Mouse (Mus musculus) hindbrain, postnatal 0 days (tissue): Measurements from ENCODE around the gene Camsap3. TPM values are rescaled to one million over a fixed set of nuclear protein-coding genes. Genes with fewer than 3 reads are reported as not detected.
"Not testable (repeated sequence)": the region's sequence is repeated elsewhere in the genome, so short reads cannot be mapped to it uniquely, and the experiment has no call there.

ENCODE experiments used
- ATAC-seq: fragments of 200-750 bp; cut with Nextera tagmentation; 2 replicates; pipeline ENCODE4 v1.8.0; 2017; ENCODE audit warnings: mild to moderate bottlenecking, moderate TSS enrichment, moderate library complexity
- DNase-seq: peaks from one replicate; pipeline ENCODE4 v3.0.0-alpha.2; 2015; ENCODE audit warnings: low spot score
- H3K27ac ChIP-seq: fragments of 300-500 bp; sonication (generic); 2 replicates; pipeline ENCODE4 v1.5.1; 2014; ENCODE audit warnings: mild to moderate bottlenecking
- H3K27me3 ChIP-seq: fragments of 300-500 bp; sonication (generic); 2 replicates; pipeline ENCODE4 v1.6.1; 2014; ENCODE audit warnings: low read length, mixed read lengths; ENCODE audit not compliant: insufficient read depth
- H3K36me3 ChIP-seq: fragments of 300-500 bp; sonication (generic); 2 replicates; pipeline ENCODE4 v1.6.1; 2014; ENCODE audit warnings: low read length, mixed read lengths; ENCODE audit not compliant: insufficient read depth
- H3K4me1 ChIP-seq: fragments of 300-500 bp; sonication (generic); 2 replicates; pipeline ENCODE4 v1.6.1; 2014; ENCODE audit warnings: antibody characterized with exemption, low read length, mixed read lengths; ENCODE audit not compliant: insufficient read depth
- H3K4me2 ChIP-seq: fragments of 300-500 bp; sonication (generic); 2 replicates; pipeline ENCODE4 v1.6.1; 2014; ENCODE audit warnings: low read depth, mild to moderate bottlenecking, low read length, moderate library complexity, mixed read lengths
- H3K4me3 ChIP-seq: fragments of 300-500 bp; sonication (generic); 2 replicates; pipeline ENCODE4 v1.5.1; 2014; ENCODE audit warnings: low read length
- H3K9ac ChIP-seq: fragments of 300-500 bp; sonication (generic); replicated peaks from 2 replicates; pipeline ENCODE4 v1.6.1; 2014; ENCODE audit warnings: mild to moderate bottlenecking, low read length, moderate library complexity, mixed read lengths
- H3K9me3 ChIP-seq: fragments of 300-500 bp; sonication (generic); 2 replicates; pipeline ENCODE4 v1.6.1; 2016; ENCODE audit warnings: low read length, mixed read lengths
- CTCF ChIP-seq: IDR thresholded peaks from 2 replicates; pipeline ENCODE4 v1.5.1; 2016; ENCODE audit warnings: antibody characterized with exemption, control low read depth, low read depth
- WGBS: fragments of 180-500 bp; shearing (Covaris S2); extraction: QIAGEN DNeasy Blood & Tissue Kit; methylation state at CpG from one replicate; pipeline ENCODE4 v1.1.7; 2014; 5-methylcytosine and 5-hydroxymethylcytosine counted together
- polyA plus RNA-seq: library from polyadenylated mRNA; unstranded; fragments of >200 nt; fragmentation: Nextera tagmentation; extraction: Ambion mirVana; gene quantifications from 2 replicates; pipeline ENCODE4 v1.2.1, GENCODE M21; 2015
- total RNA-seq: library from RNA; depleted of rRNA; stranded (reverse); fragments of >200 nt; gene quantifications from 2 replicates; pipeline ENCODE4 v1.2.3, GENCODE M21; 2014

The Camsap3 gene
- total and polyA plus RNA-seq, 2 experiments from 2014 or later = 39.1 to 108 TPM

DNA sequence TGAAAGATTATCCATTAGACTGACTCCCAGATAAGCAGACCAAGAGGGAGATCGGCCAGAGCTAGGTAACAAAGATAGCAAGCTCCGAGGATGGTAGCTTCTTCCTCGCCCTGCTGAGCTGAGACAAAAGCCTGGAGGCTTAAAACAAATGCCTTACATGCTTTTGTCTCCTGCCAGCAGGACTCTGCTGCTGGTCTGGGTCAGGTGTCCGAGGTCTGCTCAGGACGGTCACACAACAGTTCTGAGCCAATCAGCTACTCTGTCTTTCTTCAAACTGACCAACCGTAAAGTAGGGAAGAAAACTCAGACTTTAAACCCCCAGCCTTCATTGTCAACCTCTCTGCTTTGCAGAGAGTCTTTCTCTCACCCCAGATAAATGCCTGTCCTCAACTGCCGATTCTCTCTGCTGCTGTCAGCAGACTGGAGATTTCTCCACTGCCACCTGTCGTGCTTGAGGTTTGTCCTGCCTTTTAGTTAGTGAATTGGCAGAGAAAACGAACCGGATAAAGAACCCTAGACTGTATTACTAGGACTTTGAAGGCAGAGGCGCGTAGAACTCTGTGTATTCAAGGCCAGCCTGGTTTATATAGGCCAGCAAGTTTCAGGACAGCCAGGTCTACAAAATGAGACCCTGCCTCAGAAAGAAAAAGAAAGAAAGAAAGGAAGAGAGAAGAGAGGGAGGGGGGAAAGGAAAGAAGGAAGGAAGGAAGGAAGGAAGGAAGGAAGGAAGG is 19.3 kb upstream of the Camsap3 start, which contains the start of gene C330021F23Rik:
Gene C330021F23Rik, plus strand, starts transcription at position 350 of the 731 bp plus-strand sequence.
- 2% methylated on average over 12 of the region's 12 CpGs for WGBS
- no peaks in the 10 kb centered on the region for H3K4me1 ChIP-seq
- ATAC-seq = no peak
- H3K9me3 ChIP-seq = no peaks in the 10 kb centered on the region
- peak; percentile 14 for DNase-seq
- no peak within 1 kb of the TSS for H3K9ac ChIP-seq
- no peak within 1 kb of the TSS for H3K4me3 ChIP-seq
- TF ChIP-seq CTCF = no peak
- peak within 1 kb of the TSS; percentile 36 for H3K4me2 ChIP-seq
- H3K27ac ChIP-seq = no peak within 1 kb of the TSS
- H3K27me3 ChIP-seq = no peaks in the 10 kb centered on the region
- H3K36me3 ChIP-seq = no peaks in the 10 kb centered on the region

GRCm38 (mm10) chr8:3568378-3568777 is 18.7 kb upstream of the Camsap3 start:
- TF ChIP-seq CTCF = no peak
- DNase-seq (no peak), ATAC-seq (no peak)
- Histone ChIP-seq H3K36me3 (no peaks in the 10 kb centered on the region), H3K27me3 (no peaks in the 10 kb centered on the region), H3K27ac (no peak overlapping the region), H3K4me2 (peak overlapping the region; percentile 36; the same call in 1 of the 2 replicates), H3K4me1 (no peaks in the 10 kb centered on the region), H3K9me3 (no peaks in the 10 kb centered on the region), H3K9ac (no peak overlapping the region), H3K4me3 (no peak overlapping the region)
- WGBS = 6% methylated on average over 7 of the region's 7 CpGs

- Histone ChIP-seq H3K4me3 (no peak overlapping the region), H3K9me3 (no peaks in the 10 kb centered on the region), H3K36me3 (no peaks in the 10 kb centered on the region), H3K9ac (no peak overlapping the region), H3K27ac (no peak overlapping the region), H3K4me2 (no peak overlapping the region), H3K27me3 (no peaks in the 10 kb centered on the region), H3K4me1 (no peaks in the 10 kb centered on the region)
- DNase-seq (no peak), ATAC-seq (no peak)
- WGBS = 90% methylated on average over 5 of the region's 5 CpGs
- no peak for TF ChIP-seq CTCF
Observed at GRCm38 (mm10) chr8:3569784-3570183, 17.3 kb upstream of the Camsap3 start.

- Histone ChIP-seq H3K27ac (no peak overlapping the region), H3K36me3 (no peaks in the 10 kb centered on the region), H3K4me1 (no peaks in the 10 kb centered on the region), H3K9me3 (no peaks in the 10 kb centered on the region), H3K4me3 (no peak overlapping the region), H3K4me2 (no peak overlapping the region), H3K27me3 (no peaks in the 10 kb centered on the region), H3K9ac (no peak overlapping the region)
- ATAC-seq = no peak
- no peak for DNase-seq
- WGBS = 89% methylated on average over 3 of the region's 3 CpGs
- TF ChIP-seq CTCF = no peak
Observed at GRCm38 (mm10) chr8:3574546-3574945, 12.5 kb upstream of the Camsap3 start.

DNA sequence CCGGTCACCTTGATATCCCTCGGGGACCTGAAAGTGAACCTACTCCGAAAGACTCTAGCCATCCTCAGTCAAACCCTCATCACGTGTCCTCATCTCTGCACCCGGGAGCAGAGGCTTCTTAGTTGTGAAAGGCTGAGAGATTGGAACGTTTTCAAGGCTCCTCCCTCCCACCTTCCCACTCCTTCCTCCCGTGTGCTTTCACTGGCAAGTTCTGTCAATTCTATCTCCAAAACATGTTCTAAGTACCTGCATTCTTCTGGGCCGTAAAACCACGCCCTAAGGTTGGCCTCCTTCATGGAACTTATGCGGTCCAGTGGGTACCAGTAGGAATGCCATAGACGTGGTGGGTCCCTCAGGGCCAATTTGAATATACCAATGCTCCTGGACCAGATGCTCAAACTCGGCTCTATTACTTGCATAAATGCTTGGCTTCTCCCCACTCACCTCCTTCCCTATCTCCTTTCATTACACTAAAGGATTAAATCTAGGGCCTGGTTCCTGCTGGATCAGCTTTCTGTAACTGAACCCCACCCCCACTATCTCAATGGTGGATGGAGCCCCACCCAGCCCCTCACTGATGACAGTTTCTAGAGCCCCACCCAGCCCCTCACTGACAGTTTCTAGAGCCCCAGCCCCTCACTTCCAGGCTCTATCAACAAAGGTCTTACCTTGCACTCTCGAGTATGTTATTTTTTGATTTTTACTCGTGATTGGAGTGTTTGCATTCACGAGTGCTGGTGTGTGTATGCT is 10.7 kb upstream of the Camsap3 start:
- H3K4me3 ChIP-seq = no peak overlapping the region
- no peaks in the 10 kb centered on the region for H3K36me3 ChIP-seq
- ATAC-seq = no peak
- no peaks in the 10 kb centered on the region for H3K4me1 ChIP-seq
- H3K9me3 ChIP-seq = no peaks in the 10 kb centered on the region
- no peak for DNase-seq
- no peak overlapping the region for H3K4me2 ChIP-seq
- no peaks in the 10 kb centered on the region for H3K27me3 ChIP-seq
- no peak overlapping the region for H3K27ac ChIP-seq
- TF ChIP-seq CTCF = no peak
- WGBS = 78% methylated on average over 15 of the region's 15 CpGs
- H3K9ac ChIP-seq = no peak overlapping the region

GRCm38 (mm10) chr8:3579390-3580364 is 7.4 kb upstream of the Camsap3 start:
- H3K9ac ChIP-seq = no peak overlapping the region

DNA sequence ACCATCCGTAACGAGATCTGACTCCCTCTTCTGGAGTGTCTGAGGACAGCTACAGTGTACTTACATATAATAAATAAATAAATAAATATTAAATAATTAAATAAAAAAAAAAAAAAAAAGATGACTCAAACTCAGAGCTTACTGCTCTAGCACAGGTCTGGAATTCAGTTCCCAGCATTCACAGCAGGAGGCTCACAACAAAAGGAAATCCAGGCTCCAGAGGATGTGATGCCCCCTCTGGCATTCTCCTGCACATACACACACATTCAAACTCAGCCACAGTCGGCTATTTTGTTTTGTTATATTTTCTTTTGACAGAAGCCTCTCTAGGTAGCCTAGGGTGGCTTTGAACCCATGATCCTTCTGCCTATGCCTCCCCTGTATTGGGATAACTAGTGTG is 5.1 kb upstream of the Camsap3 start:
- not testable (repeated sequence) for H3K4me2 ChIP-seq, H3K4me3 ChIP-seq
- WGBS = 73% methylated on average over 1 of the region's 3 CpGs

More at GRCm38 (mm10) chr8:3579390-3580364, 7.4 kb upstream of the Camsap3 start:
- no peak overlapping the region for H3K4me2 ChIP-seq
- no peaks in the 10 kb centered on the region for H3K9me3 ChIP-seq
- ATAC-seq (no peak), DNase-seq (no peak)
- no peak for TF ChIP-seq CTCF
- H3K36me3 ChIP-seq = no peaks in the 10 kb centered on the region
- no peak overlapping the region for H3K27ac ChIP-seq
- 87% methylated on average over 9 of the region's 9 CpGs for WGBS
- no peaks in the 10 kb centered on the region for H3K27me3 ChIP-seq
- no peak overlapping the region for H3K4me3 ChIP-seq
- no peaks in the 10 kb centered on the region for H3K4me1 ChIP-seq

More for the DNA sequence above, 5.1 kb upstream of the Camsap3 start:
- not testable (repeated sequence) for H3K9me3 ChIP-seq, H3K27me3 ChIP-seq, H3K36me3 ChIP-seq, ATAC-seq, H3K9ac ChIP-seq, H3K27ac ChIP-seq, H3K4me1 ChIP-seq, DNase-seq
